Mouse (Mus musculus): ENCODE data around the gene Mfsd1.

- no peak for TF ChIP-seq POLR2A (IDR thresholded peaks at IDR 0.05; ENCODE audit: borderline replicate concordance, extremely low read depth, low read depth, low read length)
- TF ChIP-seq CTCF (IDR thresholded peaks at IDR 0.05; ENCODE audit: insufficient read depth, low read length) = no peak
These were observed 28.6 kb upstream of the Mfsd1 start for GRCm38 (mm10) chr3:67553927-67554448.
